21 mouse cellular contexts compared by ENCODE assay signal in the genomic region with DNA sequence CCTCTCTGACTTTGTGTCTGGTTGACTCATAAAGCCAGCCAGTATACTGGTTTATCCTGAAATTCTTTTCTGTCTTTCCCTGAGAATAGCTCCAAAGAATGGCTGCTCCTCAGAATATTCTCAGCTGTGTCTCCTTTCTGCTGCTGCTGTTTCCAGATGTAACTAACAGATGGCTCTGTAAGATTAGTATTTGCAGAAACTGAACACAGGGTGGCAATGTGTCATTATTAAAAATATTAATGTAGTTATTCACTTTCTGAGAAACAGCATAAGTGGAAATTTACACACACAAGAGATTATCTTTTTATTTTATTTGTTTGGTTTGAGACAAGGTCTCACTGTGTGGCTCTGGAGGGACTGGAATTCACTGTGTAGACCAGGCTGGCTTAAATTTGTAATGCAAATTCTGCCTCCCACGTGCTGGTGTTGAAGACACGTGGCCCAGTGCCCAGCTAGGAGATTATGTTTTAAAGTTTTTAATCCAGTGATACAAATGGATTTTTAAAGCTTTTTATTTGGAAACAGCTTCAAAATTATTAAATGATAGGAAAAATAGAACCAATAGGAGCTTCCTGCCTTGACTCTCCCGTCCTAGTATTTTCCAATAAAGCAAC. TPM values are rescaled to one million over a fixed set of nuclear protein-coding genes. Genes with fewer than 3 reads are reported as not detected.
DNase-seq lines count a peak whose midpoint lies in the region; ATAC-seq and TF ChIP-seq lines count a peak whose summit lies in the region.
"Had no signal": no experiment of that assay in that cellular context is flagged by ENCODE, and none has a peak within 500 bp of the region (broad histone marks: within the 10 kb centered on the region; RNA-seq: fewer than 3 reads in every experiment).

No protein-coding gene starts in this region.

- no peak overlapping the region for H3K4me3 ChIP-seq in heart, embryonic 11.5 days (ENCODE audit: low read depth, low read length)
- no peak overlapping the region for H3K4me3 ChIP-seq in lung, postnatal 0 days (ENCODE audit: low read depth, low read length)
- H3K4me3 ChIP-seq in ES-Bruce4 (ENCODE audit: low read depth, low read length): no peak overlapping the region
- no peak overlapping the region for H3K4me3 ChIP-seq in bone marrow macrophage, adult 2 months (ENCODE audit: insufficient read depth, low read length)
- H3K4me3 ChIP-seq: embryonic facial prominence, embryonic 12.5 days; erythroblast, embryonic 14.5 days; hindbrain, embryonic 15.5 days; limb, embryonic 15.5 days; neural tube, embryonic 13.5 days had no signal

- no peak overlapping the region for H3K27ac ChIP-seq in heart, embryonic 11.5 days (ENCODE audit: low read depth, low read length)
- no peak overlapping the region for H3K27ac ChIP-seq in lung, postnatal 0 days (ENCODE audit: low read length)
- peak overlapping the region; percentile 65; the same call in 1 of the 2 replicates for H3K27ac ChIP-seq in ES-Bruce4 (ENCODE audit: insufficient read depth, low read length)
- 0 out of 2 replicates have a peak overlapping the region, but pooled peaks have one; percentile 6 for H3K27ac ChIP-seq in bone marrow macrophage, adult 2 months (ENCODE audit: insufficient read depth, low read depth, low read length)
- H3K27ac ChIP-seq: embryonic facial prominence, embryonic 12.5 days; hindbrain, embryonic 15.5 days; limb, embryonic 15.5 days; neural tube, embryonic 13.5 days had no signal

- H3K4me1 ChIP-seq in heart, embryonic 11.5 days (ENCODE audit: control insufficient read depth, insufficient read depth, low read length): no peaks in the 10 kb centered on the region
- no peaks in the 10 kb centered on the region for H3K4me1 ChIP-seq in lung, postnatal 0 days (ENCODE audit: insufficient read depth, low read depth, low read length)
- H3K4me1 ChIP-seq in ES-Bruce4 (ENCODE audit: control insufficient read depth, insufficient read depth, low read length): no peaks in the 10 kb centered on the region
- peaks cover 32% of the 10 kb centered on the region for H3K4me1 ChIP-seq in bone marrow macrophage, adult 2 months (ENCODE audit: control insufficient read depth, insufficient read depth, low read length)
- H3K4me1 ChIP-seq: embryonic facial prominence, embryonic 12.5 days; hindbrain, embryonic 15.5 days; limb, embryonic 15.5 days; neural tube, embryonic 13.5 days had no signal

- WGBS in heart, embryonic 11.5 days (ENCODE audit: insufficient replicate concordance): 64% methylated on average over 3 of the region's 3 CpGs
- WGBS in lung, postnatal 0 days: 57% methylated on average over 3 of the region's 3 CpGs

- no peaks in the 10 kb centered on the region for H3K36me3 ChIP-seq in heart, embryonic 11.5 days (ENCODE audit: control insufficient read depth, insufficient read depth, low read length)
- H3K36me3 ChIP-seq in lung, postnatal 0 days (ENCODE audit: insufficient read depth, low read length): no peaks in the 10 kb centered on the region
- no peaks in the 10 kb centered on the region for H3K36me3 ChIP-seq in ES-Bruce4 (ENCODE audit: control insufficient read depth, insufficient read depth, low read length, poor library complexity, severe bottlenecking)
- H3K36me3 ChIP-seq: embryonic facial prominence, embryonic 12.5 days; hindbrain, embryonic 15.5 days; limb, embryonic 15.5 days; neural tube, embryonic 13.5 days had no signal

- DNase-seq in heart, adult 11 months: peak; percentile 12
- peak; percentile 34 for DNase-seq in lung, postnatal 0 days (ENCODE audit: low spot score)
- no peak for DNase-seq in lung, adult 18-20 months
- no peak for DNase-seq in cerebellum, adult 11 months
- DNase-seq: adrenal gland, adult 2 months; cerebellum, postnatal 10 days; heart, postnatal 36 days; kidney, adult 11 months; kidney, postnatal 10 days; right cerebral cortex, postnatal 14 days; thymus, postnatal 14 days had no signal

- H3K9me3 ChIP-seq in heart, embryonic 11.5 days (replicated peaks; ENCODE audit: control insufficient read depth, low read length): no peaks in the 10 kb centered on the region
- H3K9me3 ChIP-seq in lung, postnatal 0 days (ENCODE audit: low read length): no peaks in the 10 kb centered on the region
- H3K9me3 ChIP-seq in ES-Bruce4 (replicated peaks; ENCODE audit: control insufficient read depth, insufficient read depth, low read length, poor library complexity, severe bottlenecking): no peaks in the 10 kb centered on the region
- H3K9me3 ChIP-seq: embryonic facial prominence, embryonic 12.5 days; hindbrain, embryonic 15.5 days; limb, embryonic 15.5 days; neural tube, embryonic 13.5 days had no signal

- no peaks in the 10 kb centered on the region for H3K27me3 ChIP-seq in heart, embryonic 11.5 days (ENCODE audit: control insufficient read depth, insufficient read depth, low read length)
- H3K27me3 ChIP-seq in lung, postnatal 0 days (replicated peaks; ENCODE audit: insufficient read depth, low read length): no peaks in the 10 kb centered on the region
- H3K27me3 ChIP-seq in ES-Bruce4 (ENCODE audit: control insufficient read depth, insufficient read depth, low read length, poor library complexity, severe bottlenecking): no peaks in the 10 kb centered on the region
- H3K27me3 ChIP-seq: embryonic facial prominence, embryonic 12.5 days; hindbrain, embryonic 15.5 days; limb, embryonic 15.5 days; neural tube, embryonic 13.5 days had no signal

- TF ChIP-seq CTCF in lung, postnatal 0 days (IDR thresholded peaks at IDR 0.05): peak; percentile 22
- TF ChIP-seq CTCF in ES-Bruce4 (IDR thresholded peaks at IDR 0.05; ENCODE audit: low read depth, low read length): no peak
- TF ChIP-seq CTCF in bone marrow macrophage, adult 2 months (IDR thresholded peaks at IDR 0.05; ENCODE audit: low read depth, low read length): no peak

- no peak for TF ChIP-seq EP300 in lung, postnatal 0 days (IDR thresholded peaks at IDR 0.05)
- no peak for TF ChIP-seq EP300 in ES-Bruce4 (IDR thresholded peaks at IDR 0.05; ENCODE audit: insufficient read depth, low read depth, low read length)

- ATAC-seq in heart, embryonic 11.5 days (replicated peaks; ENCODE audit: insufficient number of reproducible peaks, low FRiP score, low TSS enrichment): no peak
- no peak for ATAC-seq in lung, postnatal 0 days
- ATAC-seq in frontal cortex, adult (ENCODE audit: low TSS enrichment): no peak
- ATAC-seq: forebrain, embryonic 14.5 days had no signal

- H3K4me2 ChIP-seq in heart, embryonic 11.5 days: no peak overlapping the region
- H3K4me2 ChIP-seq in lung, postnatal 0 days (replicated peaks; ENCODE audit: low read depth, low read length): no peak overlapping the region
- H3K4me2 ChIP-seq: embryonic facial prominence, embryonic 12.5 days; hindbrain, embryonic 15.5 days; limb, embryonic 15.5 days; neural tube, embryonic 13.5 days had no signal

- no peak overlapping the region for H3K9ac ChIP-seq in heart, embryonic 11.5 days (ENCODE audit: low read depth, low read length)
- no peak overlapping the region for H3K9ac ChIP-seq in lung, postnatal 0 days (replicated peaks; ENCODE audit: low read depth)
- no peak overlapping the region for H3K9ac ChIP-seq in ES-Bruce4 (ENCODE audit: low read depth, poor library complexity, severe bottlenecking)
- H3K9ac ChIP-seq: embryonic facial prominence, embryonic 12.5 days; hindbrain, embryonic 15.5 days; limb, embryonic 15.5 days; neural tube, embryonic 13.5 days had no signal

- no peak for TF ChIP-seq POLR2A in ES-Bruce4 (IDR thresholded peaks at IDR 0.05; ENCODE audit: insufficient read depth, low read length)
- no peak for TF ChIP-seq POLR2A in bone marrow macrophage, adult 2 months (IDR thresholded peaks at IDR 0.05; ENCODE audit: borderline replicate concordance, low read depth, low read length)

RNA-seq across cellular contexts. Expression of a gene that starts 21.8 kb away (rescaled TPM):
- 42.6 and 44.0 TPM in 2 replicates for polyA plus RNA-seq in heart, embryonic 11.5 days (2014; fragmentation: Nextera tagmentation; extraction: Ambion mirVana)
- 25.7 and 28.7 TPM in 2 replicates for polyA plus RNA-seq in lung, postnatal 0 days (2015; fragmentation: Nextera tagmentation; extraction: Ambion mirVana)
- 184 and 196 TPM in 2 replicates for polyA plus RNA-seq in ES-Bruce4 (2011; ENCODE audit: insufficient read depth, insufficient read length, low read depth, missing spikeins)
- 102 and 111 TPM in 2 replicates for polyA plus RNA-seq in bone marrow macrophage, adult 2 months (2012; ENCODE audit: insufficient read depth, insufficient read length, missing spikeins)

RNA-seq across cellular contexts. Expression of a gene that starts 21.9 kb away (rescaled TPM):
- polyA plus RNA-seq in heart, embryonic 11.5 days (2014; fragmentation: Nextera tagmentation; extraction: Ambion mirVana): 107 and 121 TPM in 2 replicates
- polyA plus RNA-seq in lung, postnatal 0 days (2015; fragmentation: Nextera tagmentation; extraction: Ambion mirVana): 117 and 126 TPM in 2 replicates
- polyA plus RNA-seq in ES-Bruce4 (2011; ENCODE audit: insufficient read depth, insufficient read length, low read depth, missing spikeins): 47.4 and 48.0 TPM in 2 replicates
- 306 and 329 TPM in 2 replicates for polyA plus RNA-seq in bone marrow macrophage, adult 2 months (2012; ENCODE audit: insufficient read depth, insufficient read length, missing spikeins)

Comparison
In these comparisons a context has a peak if more than half of its experiments do, and no peak if none do; other contexts are left out.
1. DNase-seq: peak in heart, adult 11 months (single experiment) and lung, postnatal 0 days (single experiment); none in lung, adult 18-20 months (0 of 2) and cerebellum, adult 11 months (single experiment).
2. H3K27ac ChIP-seq: peak in ES-Bruce4 (single experiment) and bone marrow macrophage, adult 2 months (single experiment); none in heart, embryonic 11.5 days (single experiment) and lung, postnatal 0 days (single experiment).